Mouse (Mus musculus) brain, embryonic 14.5 days (tissue): ENCODE measurements around the gene Slpi. TPM values are rescaled to one million over a fixed set of nuclear protein-coding genes. Genes with fewer than 3 reads are reported as not detected.

Experiments
- DNase-seq: peaks from one replicate; pipeline ENCODE4 v3.0.0-alpha.2; 2011; ENCODE audit warnings: low read depth
- CTCF ChIP-seq: fragments of 200-500 bp; IDR thresholded peaks from 2 replicates; pipeline ENCODE4 v1.5.1; 2012; ENCODE audit warnings: inconsistent platforms, mild to moderate bottlenecking, moderate library complexity, borderline replicate concordance; ENCODE audit not compliant: insufficient read depth, insufficient read length; ENCODE audit errors: extremely low read depth
- POLR2A ChIP-seq: fragments of 200-500 bp; IDR thresholded peaks from 2 replicates; pipeline ENCODE4 v1.6.1; 2012; ENCODE audit warnings: mild to moderate bottlenecking, inconsistent platforms, borderline replicate concordance; ENCODE audit not compliant: poor library complexity, insufficient read depth, insufficient read length, severe bottlenecking; ENCODE audit errors: extremely low read depth
- polyA plus RNA-seq: library from polyadenylated mRNA; depleted of rRNA; stranded (reverse); fragments of >200 nt; gene quantifications from 2 replicates; pipeline ENCODE4 v1.2.3, GENCODE M21; 2012

Gene Slpi
- polyA plus RNA-seq, 1 experiment = 0.22 TPM

GRCm38 (mm10) chr2:164414581-164414980 is 25.7 kb upstream of the Slpi start:
- no peak for TF ChIP-seq POLR2A
- no peak for TF ChIP-seq CTCF
- DNase-seq = no peak

DNA sequence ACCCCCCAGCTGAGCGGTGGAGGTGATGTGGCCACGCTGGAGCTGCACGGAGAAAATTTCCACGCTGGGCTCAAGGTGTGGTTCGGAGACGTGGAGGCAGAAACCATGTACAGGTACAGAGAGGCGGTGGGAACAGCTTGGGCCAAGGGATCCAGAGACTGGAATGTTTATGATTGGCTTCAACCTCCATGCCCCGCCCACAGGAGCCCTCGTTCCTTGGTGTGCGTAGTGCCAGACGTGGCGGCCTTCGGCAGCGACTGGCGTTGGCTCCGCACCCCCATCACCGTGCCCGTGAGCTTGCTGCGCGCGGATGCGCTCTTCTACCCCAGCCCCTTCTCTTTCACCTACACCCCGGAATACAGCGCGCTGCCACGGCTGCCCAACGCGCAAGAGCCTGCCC is 25.3 kb upstream of the Slpi start:
- no peak for DNase-seq
- TF ChIP-seq POLR2A (no peak), CTCF (no peak)

DNA sequence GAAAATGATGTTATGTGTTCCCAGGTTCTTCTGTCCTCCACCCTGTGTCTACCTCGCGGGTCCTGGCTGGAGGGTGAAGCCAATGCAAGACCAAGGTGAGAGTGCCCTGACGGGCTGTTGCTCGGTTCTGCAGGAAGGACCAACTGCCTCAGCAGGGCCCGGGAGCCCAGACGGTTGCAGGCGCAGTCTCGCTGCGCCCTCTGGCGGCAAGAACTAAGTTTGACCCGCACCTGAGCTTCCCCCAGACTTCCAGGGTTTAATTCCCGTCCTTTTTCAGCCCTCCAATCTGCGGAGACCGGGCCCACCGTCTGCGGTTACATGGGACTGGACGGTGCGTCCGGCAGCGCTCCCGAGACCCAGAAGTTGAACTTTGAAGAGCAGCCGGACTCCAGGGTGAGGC is 18.8 kb upstream of the Slpi start:
- TF ChIP-seq POLR2A = no peak
- TF ChIP-seq CTCF = peak; percentile 95
- DNase-seq = peak; percentile 78

GRCm38 (mm10) chr2:164405519-164405918 is 16.6 kb upstream of the Slpi start:
- no peak for DNase-seq
- no peak for TF ChIP-seq CTCF
- TF ChIP-seq POLR2A = no peak

DNA sequence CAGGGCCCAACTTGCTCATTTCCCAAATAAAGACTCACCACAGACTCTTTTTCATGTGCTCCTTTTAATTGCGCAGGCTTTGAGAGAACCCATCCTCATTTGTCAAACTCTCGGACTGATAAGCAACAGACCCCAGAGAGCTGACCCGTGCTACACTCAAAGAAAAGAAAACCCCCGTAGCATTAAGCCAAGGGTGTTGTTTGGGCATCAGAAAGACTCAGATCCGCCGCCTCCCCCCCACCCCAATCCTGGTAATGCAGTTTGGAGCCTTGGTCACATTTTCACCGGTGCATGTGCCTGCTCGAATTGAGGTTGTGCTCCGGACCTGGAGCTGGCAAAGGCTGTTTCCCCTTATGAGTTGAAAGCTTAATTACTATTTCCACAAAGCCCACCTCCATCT is 16.2 kb upstream of the Slpi start, which contains the start of gene Matn4:
Matn4 (minus strand) TSS at position 101 of the 400 bp plus-strand sequence.
- no peak for TF ChIP-seq CTCF
- TF ChIP-seq POLR2A = no peak

GRCm38 (mm10) chr2:164404082-164404990 is 15.4 kb upstream of the Slpi start:
- DNase-seq = no peak
- no peak for TF ChIP-seq POLR2A
- TF ChIP-seq CTCF = no peak

More for the DNA sequence above, 16.2 kb upstream of the Slpi start, which contains the start of gene Matn4:
- no peak for DNase-seq

DNA sequence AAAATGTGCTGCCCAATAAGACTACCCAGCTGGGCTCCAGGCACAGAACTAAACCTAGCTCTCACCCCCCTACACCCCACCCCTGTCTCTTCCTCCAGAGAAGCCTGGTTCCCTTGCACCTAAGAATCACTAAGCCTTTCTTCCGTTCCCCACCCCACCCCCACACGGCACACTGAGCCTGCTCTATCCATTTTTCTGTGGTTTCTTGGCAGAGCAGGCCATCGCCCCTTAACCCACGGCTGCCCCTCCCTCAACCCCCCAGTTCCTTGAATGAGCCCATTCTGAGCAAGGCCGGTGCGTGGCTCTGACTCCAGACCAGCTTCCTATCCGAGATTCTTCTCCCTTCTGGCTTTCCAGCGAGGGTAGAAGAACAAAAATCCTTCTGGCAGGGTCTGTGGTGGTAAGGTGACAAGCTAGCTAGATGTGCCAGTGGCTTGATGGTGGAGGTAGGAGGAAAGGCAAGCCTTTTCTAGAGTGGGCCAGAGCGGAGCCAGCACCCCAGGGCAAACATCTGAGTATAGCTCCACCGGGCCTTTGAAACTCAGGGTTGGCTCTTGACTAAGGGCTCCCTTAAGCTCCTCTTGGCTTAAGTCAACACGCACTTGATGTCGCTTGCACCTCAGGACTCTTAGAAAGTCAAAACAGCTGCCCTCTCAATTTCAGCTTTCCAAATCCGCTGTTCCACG is 14.6 kb upstream of the Slpi start:
- no peak for DNase-seq
- TF ChIP-seq POLR2A = no peak
- TF ChIP-seq CTCF = no peak

GRCm38 (mm10) chr2:164402906-164403305 is 14.0 kb upstream of the Slpi start, which contains the start of gene Rbpjl:
TSS of gene Rbpjl (plus strand) at chr2:164403141.
- peak; percentile 65 for DNase-seq
- no peak for TF ChIP-seq POLR2A
- TF ChIP-seq CTCF = peak; percentile 86

GRCm38 (mm10) chr2:164396911-164397310 is 8.0 kb upstream of the Slpi start:
- no peak for TF ChIP-seq CTCF
- TF ChIP-seq POLR2A = no peak
- DNase-seq = no peak

- no peak for DNase-seq
These were observed 7.2 kb upstream of the Slpi start for GRCm38 (mm10) chr2:164396076-164396475.

GRCm38 (mm10) chr2:164393126-164393525 is 4.2 kb upstream of the Slpi start:
- no peak for DNase-seq
- TF ChIP-seq POLR2A (no peak), CTCF (no peak)

More at GRCm38 (mm10) chr2:164396076-164396475, 7.2 kb upstream of the Slpi start:
- TF ChIP-seq POLR2A (no peak), CTCF (no peak)
